Mouse (Mus musculus): ENCODE results near the gene Wars.

- no peak for TF ChIP-seq CTCF (IDR thresholded peaks at IDR 0.05; ENCODE audit: control insufficient read depth, insufficient read depth, insufficient read length)
- TF ChIP-seq FOSL1 (IDR thresholded peaks at IDR 0.05; ENCODE audit: insufficient read depth, low read length, poor library complexity, severe bottlenecking), result no peak
Observed at GRCm38 (mm10) chr12:108841181-108841580, 52.8 kb downstream of the Wars start.
